Mouse (Mus musculus) hindbrain, embryonic 15.5 days (tissue): ENCODE measurements at regions not wholly inside any gene's neighbourhood (a gene's known extent, or its start where the extent isn't known, plus 50 kb on each side); places are given as distances from the start of the nearest gene placed in this dataset.

Experiments used
- ATAC-seq: fragments of 200-750 bp; cut with Nextera tagmentation; 2 replicates; pipeline ENCODE4 v1.8.0; 2017; ENCODE audit warnings: low read depth, moderate number of reproducible peaks, moderate TSS enrichment; ENCODE audit not compliant: low FRiP score
- H3K27ac ChIP-seq: fragments of 300-500 bp; sonication (generic); replicated peaks from 2 replicates; pipeline ENCODE4 v1.5.1; 2015; ENCODE audit warnings: mild to moderate bottlenecking, inconsistent platforms
- H3K27me3 ChIP-seq: fragments of 300-500 bp; sonication (generic); 2 replicates; pipeline ENCODE4 v1.6.1; 2015; ENCODE audit warnings: control low read depth, inconsistent platforms
- H3K36me3 ChIP-seq: fragments of 300-500 bp; sonication (generic); 2 replicates; pipeline ENCODE4 v1.6.1; 2015; ENCODE audit warnings: control low read depth, inconsistent platforms
- H3K4me1 ChIP-seq: fragments of 300-500 bp; sonication (generic); replicated peaks from 2 replicates; pipeline ENCODE4 v1.6.1; 2015; ENCODE audit warnings: control low read depth, inconsistent platforms
- H3K4me2 ChIP-seq: fragments of 300-500 bp; sonication (generic); 2 replicates; pipeline ENCODE4 v1.6.1; 2015; ENCODE audit warnings: moderate library complexity, mild to moderate bottlenecking, inconsistent platforms
- H3K4me3 ChIP-seq: fragments of 300-500 bp; sonication (generic); 2 replicates; pipeline ENCODE4 v1.5.1; 2015; ENCODE audit warnings: mild to moderate bottlenecking, inconsistent platforms
- H3K9ac ChIP-seq: fragments of 300-500 bp; sonication (generic); 2 replicates; pipeline ENCODE4 v1.6.1; 2015; ENCODE audit warnings: inconsistent platforms
- H3K9me3 ChIP-seq: fragments of 300-500 bp; sonication (generic); 2 replicates; pipeline ENCODE4 v1.6.1; 2016; ENCODE audit warnings: control low read depth, inconsistent platforms
- WGBS: fragments of 180-500 bp; shearing (Covaris S2); methylation state at CpG from one replicate; pipeline ENCODE4 v1.1.7; 2015; 5-methylcytosine and 5-hydroxymethylcytosine counted together

GRCm38 (mm10) chr19:26977887-26978639, 92.4 kb downstream of the Gm815 start:
- Histone ChIP-seq H3K36me3 (no peaks in the 10 kb centered on the region), H3K9me3 (no peaks in the 10 kb centered on the region), H3K27me3 (no peaks in the 10 kb centered on the region), H3K27ac (peak overlapping the region; percentile 25; the same call in 1 of the 2 replicates), H3K4me2 (peak overlapping the region; percentile 27), H3K9ac (no peak overlapping the region), H3K4me3 (no peak overlapping the region), H3K4me1 (peaks cover 18% of the 10 kb centered on the region)
- ATAC-seq, result peak; percentile 60; the same call in 1 of the 2 replicates
- WGBS, result 8% methylated on average over 14 of the region's 14 CpGs

GRCm38 (mm10) chr19:26978640-26979007, 92.9 kb downstream of the Gm815 start:
- Histone ChIP-seq H3K4me1 (peaks cover 18% of the 10 kb centered on the region), H3K9ac (no peak overlapping the region), H3K27me3 (no peaks in the 10 kb centered on the region), H3K9me3 (no peaks in the 10 kb centered on the region), H3K27ac (0 out of 2 replicates have a peak overlapping the region, but pooled peaks have one; percentile 25), H3K36me3 (no peaks in the 10 kb centered on the region), H3K4me2 (no peak overlapping the region; the same call in 1 of the 2 replicates), H3K4me3 (no peak overlapping the region)
- WGBS, result 45% methylated on average over 3 of the region's 3 CpGs
- no peak for ATAC-seq

GRCm38 (mm10) chr19:26979322-26979721, 93.6 kb downstream of the Gm815 start:
- Histone ChIP-seq H3K27ac (no peak overlapping the region), H3K36me3 (no peaks in the 10 kb centered on the region), H3K9ac (no peak overlapping the region), H3K4me2 (no peak overlapping the region), H3K9me3 (no peaks in the 10 kb centered on the region), H3K4me1 (peaks cover 18% of the 10 kb centered on the region), H3K27me3 (no peaks in the 10 kb centered on the region), H3K4me3 (no peak overlapping the region)
- ATAC-seq, result no peak
- 67% methylated on average over 2 of the region's 2 CpGs for WGBS

- WGBS, result 100% methylated on average over 1 of the region's 1 CpGs
- Histone ChIP-seq H3K9ac (no peak overlapping the region), H3K36me3 (no peaks in the 10 kb centered on the region), H3K9me3 (no peaks in the 10 kb centered on the region), H3K27ac (no peak overlapping the region), H3K27me3 (no peaks in the 10 kb centered on the region), H3K4me1 (no peaks in the 10 kb centered on the region), H3K4me2 (no peak overlapping the region), H3K4me3 (no peak overlapping the region)
- ATAC-seq, result no peak
These were observed 101.0 kb downstream of the Gm815 start for GRCm38 (mm10) chr19:26986672-26987071.

- WGBS, result 75% methylated on average over 3 of the region's 3 CpGs
- no peak overlapping the region for H3K4me2 ChIP-seq
- no peak overlapping the region for H3K9ac ChIP-seq
- no peak overlapping the region for H3K4me3 ChIP-seq
- ATAC-seq, result no peak
- no peak overlapping the region for H3K27ac ChIP-seq
- no peaks in the 10 kb centered on the region for H3K27me3 ChIP-seq
- no peaks in the 10 kb centered on the region for H3K4me1 ChIP-seq
- H3K9me3 ChIP-seq, result no peaks in the 10 kb centered on the region
- H3K36me3 ChIP-seq, result no peaks in the 10 kb centered on the region
These were observed 101.5 kb downstream of the Gm815 start for GRCm38 (mm10) chr19:26987197-26987596.

- no peak overlapping the region for H3K4me3 ChIP-seq
- no peaks in the 10 kb centered on the region for H3K4me1 ChIP-seq
These were observed 102.3 kb downstream of the Gm815 start for GRCm38 (mm10) chr19:26987909-26988456.

GRCm38 (mm10) chr19:26994586-26995352, 109.1 kb downstream of the Gm815 start:
- no peaks in the 10 kb centered on the region for H3K4me1 ChIP-seq
- H3K4me2 ChIP-seq, result no peak overlapping the region
- ATAC-seq, result no peak
- WGBS, result 47% methylated on average over 4 of the region's 4 CpGs
- no peaks in the 10 kb centered on the region for H3K36me3 ChIP-seq
- no peak overlapping the region for H3K9ac ChIP-seq
- no peaks in the 10 kb centered on the region for H3K9me3 ChIP-seq
- no peaks in the 10 kb centered on the region for H3K27me3 ChIP-seq
- H3K27ac ChIP-seq, result no peak overlapping the region
- H3K4me3 ChIP-seq, result no peak overlapping the region

More at GRCm38 (mm10) chr19:26987909-26988456, 102.3 kb downstream of the Gm815 start:
- Histone ChIP-seq H3K36me3 (no peaks in the 10 kb centered on the region), H3K27me3 (no peaks in the 10 kb centered on the region), H3K9me3 (no peaks in the 10 kb centered on the region), H3K4me2 (no peak overlapping the region), H3K27ac (no peak overlapping the region), H3K9ac (no peak overlapping the region)
- 94% methylated on average over 6 of the region's 6 CpGs for WGBS
- no peak for ATAC-seq

- H3K9me3 ChIP-seq, result no peaks in the 10 kb centered on the region
- H3K4me3 ChIP-seq, result no peak overlapping the region
- no peak overlapping the region for H3K4me2 ChIP-seq
- H3K27me3 ChIP-seq, result no peaks in the 10 kb centered on the region
- WGBS, result 60% methylated on average over 3 of the region's 3 CpGs
- no peaks in the 10 kb centered on the region for H3K36me3 ChIP-seq
- no peak overlapping the region for H3K27ac ChIP-seq
- H3K4me1 ChIP-seq, result no peaks in the 10 kb centered on the region
- no peak for ATAC-seq
- no peak overlapping the region for H3K9ac ChIP-seq
These were observed 113.9 kb downstream of the Gm815 start for GRCm38 (mm10) chr19:26999596-26999995.

- H3K4me3 ChIP-seq, result no peak overlapping the region
- H3K4me1 ChIP-seq, result no peaks in the 10 kb centered on the region
- H3K27me3 ChIP-seq, result no peaks in the 10 kb centered on the region
- H3K9me3 ChIP-seq, result no peaks in the 10 kb centered on the region
- no peak overlapping the region for H3K27ac ChIP-seq
- H3K4me2 ChIP-seq, result no peak overlapping the region
- no peak overlapping the region for H3K9ac ChIP-seq
- no peaks in the 10 kb centered on the region for H3K36me3 ChIP-seq
- ATAC-seq, result no peak
- WGBS, result 93% methylated on average over 3 of the region's 3 CpGs
These were observed 136.2 kb downstream of the Gm815 start for GRCm38 (mm10) chr19:27021930-27022329.

GRCm38 (mm10) chr19:27022917-27023316, 137.2 kb downstream of the Gm815 start:
- WGBS, result 75% methylated on average over 5 of the region's 5 CpGs
- no peak for ATAC-seq
- no peak overlapping the region for H3K4me3 ChIP-seq

GRCm38 (mm10) chr19:27028834-27029233, 143.2 kb downstream of the Gm815 start:
- ATAC-seq, result no peak

More at GRCm38 (mm10) chr19:27022917-27023316, 137.2 kb downstream of the Gm815 start:
- Histone ChIP-seq H3K9me3 (no peaks in the 10 kb centered on the region), H3K27me3 (no peaks in the 10 kb centered on the region), H3K27ac (no peak overlapping the region), H3K36me3 (no peaks in the 10 kb centered on the region), H3K9ac (no peak overlapping the region), H3K4me2 (no peak overlapping the region), H3K4me1 (no peaks in the 10 kb centered on the region)

More at GRCm38 (mm10) chr19:27028834-27029233, 143.2 kb downstream of the Gm815 start:
- H3K4me1 ChIP-seq, result peaks cover 10% of the 10 kb centered on the region; the same call in 1 of the 2 replicates
- WGBS, result 71% methylated on average over 1 of the region's 1 CpGs
- no peak overlapping the region for H3K4me3 ChIP-seq
- H3K27me3 ChIP-seq, result no peaks in the 10 kb centered on the region
- H3K36me3 ChIP-seq, result no peaks in the 10 kb centered on the region
- no peak overlapping the region for H3K9ac ChIP-seq
- H3K9me3 ChIP-seq, result no peaks in the 10 kb centered on the region
- H3K4me2 ChIP-seq, result no peak overlapping the region
- no peak overlapping the region for H3K27ac ChIP-seq
